Mouse (Mus musculus) brain, embryonic 14.5 days (tissue): Measurements from ENCODE around the gene Cx3cl1.

Experiments used
- CTCF ChIP-seq: fragments of 200-500 bp; IDR thresholded peaks from 2 replicates; pipeline ENCODE4 v1.5.1; 2012; ENCODE audit warnings: inconsistent platforms, mild to moderate bottlenecking, moderate library complexity, borderline replicate concordance; ENCODE audit not compliant: insufficient read depth, insufficient read length; ENCODE audit errors: extremely low read depth
- POLR2A ChIP-seq: fragments of 200-500 bp; IDR thresholded peaks from 2 replicates; pipeline ENCODE4 v1.6.1; 2012; ENCODE audit warnings: mild to moderate bottlenecking, inconsistent platforms, borderline replicate concordance; ENCODE audit not compliant: poor library complexity, insufficient read depth, insufficient read length, severe bottlenecking; ENCODE audit errors: extremely low read depth

DNA sequence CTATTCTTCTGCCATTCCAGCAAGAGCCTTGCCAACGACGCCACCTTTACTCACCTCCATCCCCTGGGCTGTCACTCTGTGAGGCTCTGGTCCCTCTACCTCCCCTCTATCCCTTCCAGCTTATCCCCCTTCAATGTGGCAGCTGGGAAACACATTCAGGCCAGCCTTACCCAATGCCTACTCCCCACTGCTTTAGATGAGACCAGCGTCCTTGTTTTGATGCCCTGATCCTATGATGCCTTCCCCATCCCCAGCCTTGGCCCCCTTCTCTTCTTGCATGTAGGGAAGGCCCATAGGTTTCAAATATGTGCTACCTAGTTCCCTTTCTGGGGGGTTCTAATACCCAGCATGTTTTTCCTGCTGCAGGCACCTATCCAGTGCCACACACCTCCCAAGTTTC is 21.9 kb upstream of the Cx3cl1 start:
- TF ChIP-seq CTCF (no peak), POLR2A (no peak)
